Mouse (Mus musculus) liver, embryonic 14.5 days (tissue): ENCODE results near the gene Olfr1354. TPM values are rescaled to one million over a fixed set of nuclear protein-coding genes. Genes with fewer than 3 reads are reported as not detected.
"Not testable (repeated sequence)": the region's sequence is repeated elsewhere in the genome, so short reads cannot be mapped to it uniquely, and the experiment has no call there.

ENCODE experiments used
- ATAC-seq: fragments of 200-750 bp; cut with Nextera tagmentation; 2 replicates; pipeline ENCODE4 v1.8.0; 2017; ENCODE audit warnings: moderate number of reproducible peaks, mild to moderate bottlenecking, moderate library complexity; ENCODE audit not compliant: insufficient read depth
- DNase-seq, 3 experiments: peaks; one replicate each; pipeline ENCODE4 v3.0.0-alpha.2; 2012 to 2013; ENCODE audit warnings: low read depth in 3 of 3, low spot score in 3 of 3
- H3K27ac ChIP-seq: fragments of 300-500 bp; sonication (generic); 2 replicates; pipeline ENCODE4 v1.5.1; 2014; ENCODE audit warnings: moderate library complexity, mild to moderate bottlenecking, control low read depth, inconsistent platforms
- H3K27me3 ChIP-seq: fragments of 300-500 bp; sonication (generic); 2 replicates; pipeline ENCODE4 v1.6.1; 2014; ENCODE audit warnings: mild to moderate bottlenecking, low read length, moderate library complexity; ENCODE audit not compliant: control insufficient read depth, insufficient read depth
- H3K36me3 ChIP-seq: fragments of 300-500 bp; sonication (generic); replicated peaks from 2 replicates; pipeline ENCODE4 v1.6.1; 2014; ENCODE audit warnings: low read depth; ENCODE audit not compliant: control insufficient read depth, insufficient read depth
- H3K4me1 ChIP-seq, 2 experiments: fragments of 200-500 bp in 1 of 2; fragments of 300-500 bp in 1 of 2; sonication (generic) in 1 of 2; replicated peaks; 2 replicates each; pipeline ENCODE4 v1.6.1; 2012 to 2014; ENCODE audit warnings: antibody characterized with exemption in 1 of 2, inconsistent platforms in 1 of 2, low read length in 1 of 2; ENCODE audit not compliant: control insufficient read depth in 2 of 2, insufficient read depth in 2 of 2
- H3K4me2 ChIP-seq: fragments of 300-500 bp; sonication (generic); 2 replicates; pipeline ENCODE4 v1.6.1; 2014; ENCODE audit warnings: low read depth, mild to moderate bottlenecking, control low read depth, moderate library complexity
- H3K4me3 ChIP-seq, 2 experiments: fragments of 200-500 bp in 1 of 2; fragments of 300-500 bp in 1 of 2; sonication (generic) in 1 of 2; 2 replicates each; pipeline ENCODE4 v1.5.1; 2012 to 2014; ENCODE audit warnings: low read depth in 2 of 2, low read length in 2 of 2, mild to moderate bottlenecking in 2 of 2, control low read depth in 1 of 2, inconsistent platforms in 1 of 2, moderate library complexity in 1 of 2; ENCODE audit not compliant: insufficient read depth in 1 of 2
- H3K9ac ChIP-seq: fragments of 300-500 bp; sonication (generic); replicated peaks from 2 replicates; pipeline ENCODE4 v1.6.1; 2014; ENCODE audit warnings: mild to moderate bottlenecking, control low read depth, moderate library complexity
- H3K9me3 ChIP-seq: fragments of 300-500 bp; sonication (generic); 2 replicates; pipeline ENCODE4 v1.6.1; 2016; ENCODE audit warnings: low read length, mixed read lengths; ENCODE audit not compliant: control insufficient read depth
- CTCF ChIP-seq: IDR thresholded peaks from 2 replicates; pipeline ENCODE4 v1.5.1; 2016; ENCODE audit warnings: antibody characterized with exemption, low read depth, control low read depth
- EP300 ChIP-seq: IDR thresholded peaks from 2 replicates; pipeline ENCODE4 v1.6.1; 2016; ENCODE audit warnings: antibody characterized with exemption, low read depth
- WGBS: fragments of 180-500 bp; shearing (Covaris S2); extraction: QIAGEN DNeasy Blood & Tissue Kit; methylation state at CpG from one replicate; pipeline ENCODE4 v1.1.7; 2014; ENCODE audit not compliant: insufficient replicate concordance; 5-methylcytosine and 5-hydroxymethylcytosine counted together
- polyA plus RNA-seq, 2 experiments: library from polyadenylated mRNA; depleted of rRNA in 1 of 2; stranded (reverse) in 1 of 2; unstranded in 1 of 2; fragments of >200 nt; fragmentation: Nextera tagmentation in 1 of 2; extraction: Ambion mirVana in 1 of 2; gene quantifications; 2 replicates each; pipeline versions ENCODE4 v1.2.1 to v1.2.3; 2012 to 2014

Olfr1354 gene
- polyA plus RNA-seq (2012; rRNA removed) = not detected in 2 replicates
- polyA plus RNA-seq (2014; fragmentation: Nextera tagmentation; extraction: Ambion mirVana) = not detected in 2 replicates

- not testable (repeated sequence) for H3K36me3 ChIP-seq, DNase-seq, H3K4me2 ChIP-seq, ATAC-seq, H3K4me1 ChIP-seq, H3K9ac ChIP-seq, H3K9me3 ChIP-seq, H3K27me3 ChIP-seq, H3K27ac ChIP-seq, H3K4me3 ChIP-seq
- 54% methylated on average over 1 of the region's 1 CpGs for WGBS
Observed at GRCm38 (mm10) chr10:78912871-78913270, at the start of gene Olfr1354. Olfr1354 (plus strand) TSS chr10:78913171.

- Histone ChIP-seq H3K27ac (no peak within 1 kb of the TSS), H3K36me3 (no peaks in the 10 kb centered on the region), H3K4me1 (no peaks in the 10 kb centered on the region), H3K4me3 (no peak within 1 kb of the TSS), H3K27me3 (no peaks in the 10 kb centered on the region), H3K9me3 (no peaks in the 10 kb centered on the region), H3K9ac (no peak within 1 kb of the TSS), H3K4me2 (no peak within 1 kb of the TSS)
- TF ChIP-seq CTCF = no peak
- no peak for TF ChIP-seq EP300
- 29% methylated on average over 2 of the region's 2 CpGs for WGBS
- ATAC-seq (no peak), DNase-seq (no peak)
Observed at GRCm38 (mm10) chr10:78875240-78875639, 37.7 kb upstream of the Olfr1354 start, which contains the start of gene Olfr1355. Olfr1355 (plus strand) TSS chr10:78875540.

- H3K4me1 ChIP-seq, ATAC-seq, H3K4me3 ChIP-seq, H3K9me3 ChIP-seq, H3K4me2 ChIP-seq, H3K9ac ChIP-seq, H3K27me3 ChIP-seq, DNase-seq, H3K27ac ChIP-seq, H3K36me3 ChIP-seq: not testable (repeated sequence)
- 59% methylated on average over 1 of the region's 1 CpGs for WGBS
Observed at GRCm38 (mm10) chr10:78950336-78950735, 37.4 kb downstream of the Olfr1354 start, which contains the start of gene Olfr8. Olfr8 (plus strand) TSS chr10:78950636.

- H3K36me3 ChIP-seq, H3K9ac ChIP-seq, ATAC-seq: not testable (repeated sequence)
Observed at GRCm38 (mm10) chr10:78963009-78963408, 50.0 kb downstream of the Olfr1354 start, which contains the start of gene Olfr1353. Olfr1353 (plus strand) TSS chr10:78963309.

More at GRCm38 (mm10) chr10:78963009-78963408, 50.0 kb downstream of the Olfr1354 start, which contains the start of gene Olfr1353:
- H3K4me1 ChIP-seq, H3K4me3 ChIP-seq, H3K9me3 ChIP-seq, H3K4me2 ChIP-seq, H3K27me3 ChIP-seq, DNase-seq, H3K27ac ChIP-seq: not testable (repeated sequence)

Other genes starting within 250 kb of the Olfr1354 start
- gene Casp14, start 194.9 kb upstream of the Olfr1354 start, polyA plus RNA-seq (2012; rRNA removed) = not detected in 2 replicates
- not detected in 2 replicates for gene Casp14, start 194.9 kb upstream of the Olfr1354 start, polyA plus RNA-seq (2014; fragmentation: Nextera tagmentation; extraction: Ambion mirVana)
- not detected in 2 replicates for gene Ccdc105, start 160.1 kb upstream of the Olfr1354 start, polyA plus RNA-seq (2012; rRNA removed)
- gene Ccdc105, start 160.1 kb upstream of the Olfr1354 start, polyA plus RNA-seq (2014; fragmentation: Nextera tagmentation; extraction: Ambion mirVana) = not detected in 2 replicates
- 0.19 and 0.21 TPM in 2 replicates for gene Slc1a6, start 132.7 kb upstream of the Olfr1354 start, polyA plus RNA-seq (2012; rRNA removed)
- 0.06 TPM in 1 of 2 replicates, not detected in the other for gene Slc1a6, start 132.7 kb upstream of the Olfr1354 start, polyA plus RNA-seq (2014; fragmentation: Nextera tagmentation; extraction: Ambion mirVana)
- not detected in 2 replicates for gene Olfr1356, start 61.0 kb upstream of the Olfr1354 start, polyA plus RNA-seq (2012; rRNA removed)
- not detected in 2 replicates for gene Olfr1356, start 61.0 kb upstream of the Olfr1354 start, polyA plus RNA-seq (2014; fragmentation: Nextera tagmentation; extraction: Ambion mirVana)
- gene Olfr1355, start 37.6 kb upstream of the Olfr1354 start, polyA plus RNA-seq (2012; rRNA removed) = not detected in 2 replicates
- not detected in 2 replicates for gene Olfr1355, start 37.6 kb upstream of the Olfr1354 start, polyA plus RNA-seq (2014; fragmentation: Nextera tagmentation; extraction: Ambion mirVana)
- gene Olfr8, start 37.5 kb downstream of the Olfr1354 start, polyA plus RNA-seq (2012; rRNA removed) = not detected in 2 replicates
- gene Olfr8, start 37.5 kb downstream of the Olfr1354 start, polyA plus RNA-seq (2014; fragmentation: Nextera tagmentation; extraction: Ambion mirVana) = not detected in 2 replicates
- gene Olfr1353, start 50.1 kb downstream of the Olfr1354 start, polyA plus RNA-seq (2012; rRNA removed) = not detected in 2 replicates
- gene Olfr1353, start 50.1 kb downstream of the Olfr1354 start, polyA plus RNA-seq (2014; fragmentation: Nextera tagmentation; extraction: Ambion mirVana) = not detected in 2 replicates
- not detected in 2 replicates for gene Olfr1352, start 67.9 kb downstream of the Olfr1354 start, polyA plus RNA-seq (2012; rRNA removed)
- not detected in 2 replicates for gene Olfr1352, start 67.9 kb downstream of the Olfr1354 start, polyA plus RNA-seq (2014; fragmentation: Nextera tagmentation; extraction: Ambion mirVana)
- gene Olfr1351, start 99.3 kb downstream of the Olfr1354 start, polyA plus RNA-seq (2012; rRNA removed) = not detected in 2 replicates
- not detected in 2 replicates for gene Olfr1351, start 99.3 kb downstream of the Olfr1354 start, polyA plus RNA-seq (2014; fragmentation: Nextera tagmentation; extraction: Ambion mirVana)
- gene Olfr57, start 115.6 kb downstream of the Olfr1354 start, polyA plus RNA-seq (2012; rRNA removed) = not detected in 2 replicates
- not detected in 2 replicates for gene Olfr57, start 115.6 kb downstream of the Olfr1354 start, polyA plus RNA-seq (2014; fragmentation: Nextera tagmentation; extraction: Ambion mirVana)
- gene 2610008E11Rik, start 184.4 kb downstream of the Olfr1354 start, polyA plus RNA-seq (2012; rRNA removed) = 0.61 and 1.4 TPM in 2 replicates
- 2.7 and 3.4 TPM in 2 replicates for gene 2610008E11Rik, start 184.4 kb downstream of the Olfr1354 start, polyA plus RNA-seq (2014; fragmentation: Nextera tagmentation; extraction: Ambion mirVana)
- gene Vmn2r80, start 235.6 kb downstream of the Olfr1354 start, polyA plus RNA-seq (2012; rRNA removed) = not detected in 2 replicates
- gene Vmn2r80, start 235.6 kb downstream of the Olfr1354 start, polyA plus RNA-seq (2014; fragmentation: Nextera tagmentation; extraction: Ambion mirVana) = not detected in 2 replicates